ENCODE assay signal across 18 mouse cellular contexts in the genomic region with DNA sequence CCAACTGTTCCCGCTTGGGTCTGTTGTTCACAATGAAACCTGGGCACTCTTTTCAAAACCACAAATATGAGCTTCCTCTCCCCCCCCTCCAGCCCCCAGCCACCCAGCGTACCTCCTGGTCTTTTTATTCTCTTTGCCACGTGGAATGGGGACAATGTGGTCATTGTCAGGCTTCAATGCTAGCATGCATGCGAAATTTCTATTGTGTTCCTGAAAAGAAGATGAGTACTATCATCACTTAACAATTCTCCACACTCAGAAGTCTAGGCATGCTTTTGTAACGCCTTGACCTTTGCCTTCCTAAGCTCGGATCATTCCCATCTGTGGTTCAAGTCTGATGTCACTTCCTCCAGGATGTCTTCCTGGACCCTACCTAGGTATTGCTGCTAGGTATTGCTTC.
"Had no signal": no experiment of that assay in that cellular context is flagged by ENCODE, and none has a peak within 500 bp of the region (broad histone marks: within the 10 kb centered on the region; RNA-seq: fewer than 3 reads in every experiment).

No protein-coding gene starts in this region.

- H3K27ac ChIP-seq: lung, embryonic 15.5 days; macrophage; midbrain, embryonic 12.5 days; neural tube, embryonic 13.5 days; neural tube, embryonic 15.5 days had no signal

- DNase-seq: lung, adult 18-20 months; lung, postnatal 14 days; lung, postnatal 36 days; midbrain, embryonic 14.5 days; right cerebral cortex, adult 18-20 months; right cerebral cortex, postnatal 25 days; right cerebral cortex, postnatal 4 days; spleen, adult 18-20 months; thymus, adult 18-20 months; thymus, postnatal 14 days; thymus, postnatal 36 days had no signal

- H3K4me3 ChIP-seq: lung, embryonic 15.5 days; megakaryocyte, embryonic 14.5 days; midbrain, embryonic 12.5 days; myocyte; neural tube, embryonic 13.5 days; neural tube, embryonic 15.5 days had no signal
